Mouse (Mus musculus) layer of hippocampus, adult 11-12 months (tissue): ENCODE results near the gene Gm20219.
"Not testable (repeated sequence)": the region's sequence is repeated elsewhere in the genome, so short reads cannot be mapped to it uniquely, and the experiment has no call there.

Source experiments
- DNase-seq: peaks from one replicate; pipeline ENCODE4 v3.0.0; 2022; ENCODE audit warnings: low spot score

Gm20219 gene

GRCm38 (mm10) chr17:56512310-56512709 is 41.9 kb downstream of the Gm20219 start, which contains the start of gene Znrf4:
Gene Znrf4 (minus strand): TSS chr17:56512431.
- DNase-seq: no peak

- no peak for DNase-seq
Measured at GRCm38 (mm10) chr17:56511707-56512090, 42.5 kb downstream of the Gm20219 start.

- DNase-seq: no peak
Measured at GRCm38 (mm10) chr17:56510970-56511706, 43.0 kb downstream of the Gm20219 start.

- DNase-seq: peak; percentile 59
Measured at GRCm38 (mm10) chr17:56510473-56510969, 43.7 kb downstream of the Gm20219 start.

GRCm38 (mm10) chr17:56509707-56510472 is 44.3 kb downstream of the Gm20219 start:
- DNase-seq: no peak

- DNase-seq: no peak
Measured at GRCm38 (mm10) chr17:56509021-56509640, 45.1 kb downstream of the Gm20219 start.

GRCm38 (mm10) chr17:56507161-56508068 is 46.8 kb downstream of the Gm20219 start:
- peak; percentile 98 for DNase-seq

GRCm38 (mm10) chr17:56506417-56507065 is 47.6 kb downstream of the Gm20219 start:
- no peak for DNase-seq

GRCm38 (mm10) chr17:56505401-56505800 is 48.8 kb downstream of the Gm20219 start:
- DNase-seq: no peak

- DNase-seq: peak; percentile 78
Measured at GRCm38 (mm10) chr17:56502526-56502925, 51.7 kb downstream of the Gm20219 start.

GRCm38 (mm10) chr17:56501635-56502400 is 52.4 kb downstream of the Gm20219 start:
- not testable (repeated sequence) for DNase-seq
